Mouse (Mus musculus): ENCODE measurements at regions not wholly inside any gene's neighbourhood (a gene's known extent, or its start where the extent isn't known, plus 50 kb on each side); places are given as distances from the start of the nearest gene placed in this dataset.

DNA sequence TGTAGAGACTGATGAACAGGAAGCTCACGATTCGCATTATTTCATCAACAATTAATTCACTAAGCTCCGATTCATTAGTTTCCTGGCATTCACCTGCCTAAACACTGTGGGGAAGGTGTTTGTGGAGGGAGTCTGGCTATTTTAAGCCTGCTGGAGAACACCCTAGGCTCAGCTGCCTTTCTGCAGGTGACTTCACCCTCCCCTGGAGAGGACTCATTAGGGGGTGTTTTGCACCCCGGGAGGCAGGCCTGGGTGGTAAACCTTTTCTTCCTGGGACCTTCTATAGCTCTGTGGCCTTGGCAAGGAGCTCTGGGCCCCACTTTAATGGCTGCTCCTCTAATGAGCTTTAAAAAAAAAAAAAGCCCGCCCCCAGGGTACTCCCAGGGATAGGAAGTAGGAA lies 55.4 kb upstream of the Bnc1 start:
- no peak overlapping the region for H3K4me3 ChIP-seq
- 82% methylated on average over 5 of the region's 5 CpGs for WGBS
- no peaks in the 10 kb centered on the region for H3K4me1 ChIP-seq (replicated peaks)
- no peaks in the 10 kb centered on the region for H3K27me3 ChIP-seq (ENCODE audit: insufficient read depth, poor library complexity, severe bottlenecking)
- no peaks in the 10 kb centered on the region for H3K36me3 ChIP-seq
- H3K9me3 ChIP-seq, result no peaks in the 10 kb centered on the region
- H3K27ac ChIP-seq, result no peak overlapping the region
- no peak for DNase-seq (ENCODE audit: low spot score)

DNA sequence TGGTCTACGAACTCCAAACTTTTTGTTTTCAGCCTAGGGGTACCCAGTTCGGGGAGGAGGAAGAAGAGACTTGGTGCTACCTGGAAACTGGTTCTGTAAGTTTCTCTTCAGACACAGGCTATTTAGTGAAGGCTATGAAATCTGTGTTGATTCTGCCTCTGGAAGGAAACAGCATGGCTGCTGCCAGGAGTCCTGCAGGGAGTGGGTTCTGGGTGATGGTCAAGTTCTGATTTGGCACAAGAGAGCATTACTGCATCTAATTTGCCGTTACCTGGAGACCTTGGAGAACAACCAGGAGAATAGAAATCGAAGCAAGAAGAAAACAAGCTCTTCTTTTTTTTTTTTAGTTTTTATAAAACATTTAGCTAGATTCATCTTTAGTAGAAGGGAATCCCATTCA lies 61.3 kb upstream of the Bnc1 start:
- Histone ChIP-seq H3K4me1 (replicated peaks) (peaks cover 9% of the 10 kb centered on the region), H3K9me3 (no peaks in the 10 kb centered on the region), H3K36me3 (no peaks in the 10 kb centered on the region), H3K27ac (no peak overlapping the region), H3K4me3 (no peak overlapping the region), H3K27me3 (ENCODE audit: insufficient read depth, poor library complexity, severe bottlenecking) (peaks cover 19% of the 10 kb centered on the region)
- WGBS, result 82% methylated on average over 4 of the region's 4 CpGs
- no peak for DNase-seq (ENCODE audit: low spot score)

GRCm38 (mm10) chr7:82056551-82057230 lies 64.6 kb upstream of the Bnc1 start:
- Histone ChIP-seq H3K36me3 (no peaks in the 10 kb centered on the region), H3K4me1 (replicated peaks) (peaks cover 9% of the 10 kb centered on the region), H3K4me3 (peak overlapping the region; percentile 43), H3K27ac (peak overlapping the region; percentile 80), H3K9me3 (no peaks in the 10 kb centered on the region), H3K27me3 (ENCODE audit: insufficient read depth, poor library complexity, severe bottlenecking) (peaks cover 19% of the 10 kb centered on the region)
- WGBS, result 2% methylated on average over 21 of the region's 21 CpGs
- peak; percentile 59 for DNase-seq (ENCODE audit: low spot score)

GRCm38 (mm10) chr7:82063407-82063806 lies 71.3 kb upstream of the Bnc1 start:
- WGBS, result 72% methylated on average over 7 of the region's 7 CpGs
- no peaks in the 10 kb centered on the region; the same call in 1 of the 2 replicates for H3K27me3 ChIP-seq (ENCODE audit: insufficient read depth, poor library complexity, severe bottlenecking)
- H3K27ac ChIP-seq, result no peak overlapping the region
- H3K4me1 ChIP-seq (replicated peaks), result no peaks in the 10 kb centered on the region
- DNase-seq (ENCODE audit: low spot score), result no peak
- H3K36me3 ChIP-seq, result no peaks in the 10 kb centered on the region
- H3K9me3 ChIP-seq, result no peaks in the 10 kb centered on the region
- no peak overlapping the region for H3K4me3 ChIP-seq

DNA sequence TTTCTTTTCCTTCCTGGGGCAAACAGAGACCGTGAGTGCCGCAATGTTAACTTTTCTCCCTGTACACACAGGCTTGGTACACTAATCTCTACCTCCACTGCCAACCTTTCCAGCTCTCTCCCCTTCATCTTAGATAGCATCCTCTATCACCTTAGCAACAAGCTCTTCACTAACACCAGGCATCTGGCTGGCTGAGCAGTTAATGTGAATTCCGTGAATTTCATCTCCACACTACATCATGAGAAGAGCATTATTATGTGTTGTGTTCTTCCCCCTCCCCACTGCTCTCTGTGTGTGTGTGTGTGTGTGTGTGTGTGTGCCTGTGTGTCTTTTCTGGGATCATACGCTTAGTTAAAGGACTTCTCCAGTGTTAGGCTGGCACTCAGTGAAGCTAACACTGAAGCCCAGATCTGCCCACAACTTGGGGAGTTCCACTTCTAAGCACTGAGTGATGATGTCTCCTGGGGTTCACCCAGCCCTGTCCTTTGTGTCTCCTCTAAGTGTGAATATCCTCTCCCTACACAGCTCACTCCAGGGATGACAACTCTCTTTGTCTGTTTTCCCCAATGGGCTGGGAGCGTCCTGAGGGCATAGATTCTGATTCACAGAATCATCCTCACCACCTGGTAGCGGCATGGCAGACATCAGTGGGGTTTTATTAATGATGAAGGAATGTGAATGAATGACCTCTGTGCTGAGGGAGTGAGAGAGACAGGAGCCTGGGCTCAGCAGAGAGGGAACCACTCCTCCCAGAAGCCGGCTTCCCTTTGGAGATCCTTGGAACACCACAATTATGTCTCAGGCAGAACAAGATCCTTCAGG lies 77.7 kb upstream of the Bnc1 start:
- DNase-seq (ENCODE audit: low spot score), result no peak
- 66% methylated on average over 7 of the region's 7 CpGs for WGBS

DNA sequence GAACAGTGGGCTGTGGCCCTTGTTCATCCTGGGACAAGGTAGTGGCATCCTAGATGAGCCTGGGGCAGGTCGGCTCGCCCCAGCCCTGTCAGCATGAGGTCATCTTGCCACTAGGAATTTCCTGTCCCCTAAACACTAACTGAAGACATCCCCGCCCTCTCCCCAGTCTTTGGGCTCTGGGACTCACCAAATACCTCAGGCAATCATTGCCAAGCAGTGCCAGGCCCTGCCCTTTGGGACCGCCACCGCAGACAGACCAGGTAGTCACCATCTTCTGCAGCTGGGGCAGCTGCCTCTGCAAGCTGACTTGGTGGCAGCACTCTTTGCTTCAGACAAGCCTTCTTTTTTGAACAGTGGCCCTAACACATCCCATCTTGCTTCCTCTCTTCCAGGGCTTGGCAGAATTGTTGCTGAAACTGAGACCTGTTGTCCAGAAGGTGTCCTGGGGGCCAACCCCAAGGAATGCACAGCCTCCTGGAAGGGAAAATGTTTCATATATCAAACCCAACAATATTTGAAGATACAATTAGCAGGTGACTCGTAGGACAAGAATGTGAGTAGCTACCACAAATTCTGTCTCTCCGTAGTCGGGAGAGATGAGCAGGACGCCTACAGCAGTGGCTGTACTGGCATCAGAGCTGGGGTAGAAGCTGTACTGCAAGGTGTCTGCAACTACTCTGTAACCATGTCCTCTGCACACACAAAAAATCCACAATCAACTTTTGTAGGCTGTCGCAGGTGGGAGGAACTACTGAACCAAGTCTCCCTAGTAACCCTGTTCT lies 79.0 kb upstream of the Bnc1 start:
- Histone ChIP-seq H3K27me3 (ENCODE audit: insufficient read depth, poor library complexity, severe bottlenecking) (no peaks in the 10 kb centered on the region), H3K36me3 (no peaks in the 10 kb centered on the region), H3K4me3 (no peak overlapping the region), H3K27ac (no peak overlapping the region), H3K4me1 (replicated peaks) (no peaks in the 10 kb centered on the region), H3K9me3 (no peaks in the 10 kb centered on the region)
- WGBS, result 78% methylated on average over 10 of the region's 10 CpGs
- no peak for DNase-seq (ENCODE audit: low spot score)

More for the DNA sequence above, 77.7 kb upstream of the Bnc1 start:
- no peaks in the 10 kb centered on the region for H3K36me3 ChIP-seq
- H3K4me1 ChIP-seq (replicated peaks), result no peaks in the 10 kb centered on the region
- no peaks in the 10 kb centered on the region for H3K9me3 ChIP-seq
- H3K4me3 ChIP-seq, result no peak overlapping the region
- H3K27me3 ChIP-seq (ENCODE audit: insufficient read depth, poor library complexity, severe bottlenecking), result no peaks in the 10 kb centered on the region
- no peak overlapping the region for H3K27ac ChIP-seq

DNA sequence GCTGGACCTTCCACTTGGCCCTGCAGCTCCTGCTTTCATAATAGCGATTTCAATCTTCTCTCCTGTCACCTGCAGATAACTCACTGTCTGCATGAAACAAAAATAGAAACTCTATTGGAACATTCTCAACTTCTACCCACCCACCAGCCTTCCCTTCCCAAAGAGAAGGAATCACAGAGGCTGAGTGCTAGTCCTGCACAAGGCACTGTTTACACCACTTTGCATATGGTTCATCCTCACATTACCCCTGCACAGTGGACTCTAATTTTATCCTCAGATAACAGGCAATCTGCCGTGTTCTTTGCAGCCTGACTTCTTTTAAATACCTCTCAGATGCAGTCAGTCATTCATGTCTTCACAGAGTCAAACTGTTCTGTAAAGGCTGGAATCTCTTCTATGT lies 83.3 kb upstream of the Bnc1 start:
- H3K4me1 ChIP-seq (replicated peaks), result no peaks in the 10 kb centered on the region
- no peaks in the 10 kb centered on the region for H3K36me3 ChIP-seq
- no peak for DNase-seq (ENCODE audit: low spot score)
- WGBS, result 85% methylated on average over 2 of the region's 2 CpGs
- H3K4me3 ChIP-seq, result no peak overlapping the region
- H3K27ac ChIP-seq, result no peak overlapping the region
- H3K9me3 ChIP-seq, result no peaks in the 10 kb centered on the region
- H3K27me3 ChIP-seq (ENCODE audit: insufficient read depth, poor library complexity, severe bottlenecking), result no peaks in the 10 kb centered on the region

GRCm38 (mm10) chr7:82081851-82082250 lies 89.8 kb upstream of the Bnc1 start:
- Histone ChIP-seq H3K27ac (0 out of 2 replicates have a peak overlapping the region, but pooled peaks have one; percentile 5), H3K9me3 (no peaks in the 10 kb centered on the region), H3K36me3 (no peaks in the 10 kb centered on the region), H3K27me3 (ENCODE audit: insufficient read depth, poor library complexity, severe bottlenecking) (peaks cover 3% of the 10 kb centered on the region; the same call in 1 of the 2 replicates), H3K4me3 (no peak overlapping the region), H3K4me1 (replicated peaks) (peaks cover 20% of the 10 kb centered on the region)
- 23% methylated on average over 3 of the region's 3 CpGs for WGBS
- no peak for DNase-seq (ENCODE audit: low spot score)

DNA sequence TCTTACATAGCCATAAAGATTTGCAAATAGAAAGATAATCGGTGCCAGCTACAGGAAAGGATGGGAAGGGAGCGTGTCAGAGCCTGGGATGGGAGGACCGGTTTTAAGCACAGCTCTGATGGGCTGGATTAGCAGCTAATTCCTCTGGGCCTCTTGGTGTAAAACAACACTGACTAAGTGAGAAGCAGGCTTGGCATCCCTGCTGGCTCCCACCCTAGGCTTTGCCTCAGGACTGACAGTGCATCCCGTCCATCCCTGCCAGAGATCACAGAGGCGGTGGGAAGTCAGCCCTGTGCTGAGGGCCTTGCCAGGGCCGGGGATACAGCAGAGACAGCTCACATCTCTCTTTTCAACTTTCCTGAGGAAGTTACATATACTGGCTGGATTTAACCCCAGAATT lies 90.8 kb upstream of the Sh3gl3 start:
- Histone ChIP-seq H3K4me1 (replicated peaks) (peaks cover 20% of the 10 kb centered on the region), H3K27ac (no peak overlapping the region), H3K4me3 (no peak overlapping the region), H3K9me3 (no peaks in the 10 kb centered on the region), H3K36me3 (no peaks in the 10 kb centered on the region), H3K27me3 (ENCODE audit: insufficient read depth, poor library complexity, severe bottlenecking) (peaks cover 3% of the 10 kb centered on the region; the same call in 1 of the 2 replicates)
- DNase-seq (ENCODE audit: low spot score), result no peak
- WGBS, result 31% methylated on average over 6 of the region's 6 CpGs

- Histone ChIP-seq H3K36me3 (no peaks in the 10 kb centered on the region), H3K27me3 (ENCODE audit: insufficient read depth, poor library complexity, severe bottlenecking) (peaks cover 3% of the 10 kb centered on the region; the same call in 1 of the 2 replicates), H3K27ac (no peak overlapping the region), H3K4me1 (replicated peaks) (peaks cover 20% of the 10 kb centered on the region), H3K9me3 (no peaks in the 10 kb centered on the region), H3K4me3 (no peak overlapping the region)
- no peak for DNase-seq (ENCODE audit: low spot score)
- WGBS, result 88% methylated on average over 10 of the region's 10 CpGs
Observed at GRCm38 (mm10) chr7:82084473-82084872, 89.2 kb upstream of the Sh3gl3 start.

DNA sequence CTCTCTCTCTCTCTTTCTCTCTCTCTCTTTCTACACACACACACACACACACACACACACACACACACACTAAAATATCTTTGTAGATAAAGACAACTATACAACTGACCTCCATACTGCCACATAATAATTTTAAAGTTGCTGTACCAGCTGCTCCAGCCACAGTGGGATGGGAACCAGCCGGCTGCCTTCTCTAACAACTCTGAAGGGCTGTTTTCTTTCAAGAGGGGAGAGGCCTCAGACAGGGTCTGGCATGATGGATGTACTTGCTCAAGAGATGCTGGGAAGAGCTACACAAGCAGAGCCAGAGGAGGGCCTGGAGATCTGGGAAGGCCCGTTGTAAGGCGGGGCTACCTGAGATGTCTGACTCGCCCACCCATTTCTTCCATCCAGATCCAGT lies 88.4 kb upstream of the Sh3gl3 start:
- no peak for DNase-seq (ENCODE audit: low spot score)
- H3K27me3 ChIP-seq (ENCODE audit: insufficient read depth, poor library complexity, severe bottlenecking), result peaks cover 3% of the 10 kb centered on the region; the same call in 1 of the 2 replicates
- H3K4me3 ChIP-seq, result no peak overlapping the region
- no peak overlapping the region for H3K27ac ChIP-seq
- H3K36me3 ChIP-seq, result no peaks in the 10 kb centered on the region
- 87% methylated on average over 4 of the region's 4 CpGs for WGBS
- no peaks in the 10 kb centered on the region for H3K9me3 ChIP-seq
- peaks cover 20% of the 10 kb centered on the region for H3K4me1 ChIP-seq (replicated peaks)

- WGBS, result 89% methylated on average over 6 of the region's 6 CpGs
- DNase-seq (ENCODE audit: low spot score), result no peak
- Histone ChIP-seq H3K27me3 (ENCODE audit: insufficient read depth, poor library complexity, severe bottlenecking) (no peaks in the 10 kb centered on the region), H3K4me1 (replicated peaks) (no peaks in the 10 kb centered on the region), H3K9me3 (no peaks in the 10 kb centered on the region), H3K27ac (no peak overlapping the region), H3K36me3 (no peaks in the 10 kb centered on the region), H3K4me3 (no peak overlapping the region)
Observed at GRCm38 (mm10) chr7:82098136-82098535, 75.5 kb upstream of the Sh3gl3 start.

DNA sequence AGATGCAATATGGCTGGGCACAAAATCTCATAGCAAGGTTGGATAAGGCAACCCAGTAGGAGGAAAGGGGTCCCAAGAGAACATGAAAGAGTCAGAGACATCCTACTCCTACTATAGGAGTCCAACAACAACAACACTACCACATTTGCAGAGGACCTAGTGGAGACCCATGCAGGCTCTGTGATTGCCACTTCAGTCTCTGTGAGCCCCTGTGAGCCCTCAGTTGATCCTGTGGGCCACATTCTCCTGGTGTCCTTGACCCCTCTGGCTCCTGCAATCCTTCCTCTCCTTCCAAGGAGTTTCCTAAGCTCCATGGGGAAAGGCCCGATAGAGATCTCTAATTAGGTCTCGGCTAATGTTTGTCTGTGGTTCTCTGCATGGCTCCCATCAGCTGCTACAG lies 72.3 kb upstream of the Sh3gl3 start:
- Histone ChIP-seq H3K27me3 (ENCODE audit: insufficient read depth, poor library complexity, severe bottlenecking) (no peaks in the 10 kb centered on the region), H3K9me3 (no peaks in the 10 kb centered on the region), H3K4me3 (no peak overlapping the region), H3K36me3 (no peaks in the 10 kb centered on the region), H3K27ac (no peak overlapping the region), H3K4me1 (replicated peaks) (no peaks in the 10 kb centered on the region)
- WGBS, result 96% methylated on average over 2 of the region's 2 CpGs
- DNase-seq (ENCODE audit: low spot score), result no peak
